Mouse (Mus musculus): ENCODE measurements around the gene Slc37a2. TPM values are rescaled to one million over a fixed set of nuclear protein-coding genes. Genes with fewer than 3 reads are reported as not detected.

Slc37a2 gene
- polyA plus RNA-seq, 1 experiment from 2014 or later = 9.8 TPM

GRCm38 (mm10) chr9:37214327-37215060 lies 41.0 kb downstream of the Slc37a2 start:
- H3K27ac ChIP-seq (replicated peaks) = no peak overlapping the region
- WGBS = 76% methylated on average over 9 of the region's 9 CpGs
- no peak overlapping the region for H3K4me3 ChIP-seq (replicated peaks)
- no peaks in the 10 kb centered on the region for H3K27me3 ChIP-seq
- H3K4me1 ChIP-seq = no peaks in the 10 kb centered on the region
- no peak for ATAC-seq (ENCODE audit: insufficient number of reproducible peaks, low FRiP score, low TSS enrichment, low read depth)
- H3K9ac ChIP-seq = no peak overlapping the region
- H3K36me3 ChIP-seq = no peaks in the 10 kb centered on the region
- no peaks in the 10 kb centered on the region for H3K9me3 ChIP-seq (replicated peaks)
- no peak overlapping the region for H3K4me2 ChIP-seq (replicated peaks)

GRCm38 (mm10) chr9:37213060-37213738 lies 42.3 kb downstream of the Slc37a2 start:
- no peaks in the 10 kb centered on the region for H3K9me3 ChIP-seq (replicated peaks)
- no peak overlapping the region for H3K27ac ChIP-seq (replicated peaks)
- WGBS = 73% methylated on average over 13 of the region's 13 CpGs
- ATAC-seq (ENCODE audit: insufficient number of reproducible peaks, low FRiP score, low TSS enrichment, low read depth) = no peak
- peaks cover 10% of the 10 kb centered on the region for H3K4me1 ChIP-seq
- no peak overlapping the region for H3K4me2 ChIP-seq (replicated peaks)
- no peak overlapping the region for H3K9ac ChIP-seq
- H3K4me3 ChIP-seq (replicated peaks) = no peak overlapping the region
- H3K27me3 ChIP-seq = no peaks in the 10 kb centered on the region
- H3K36me3 ChIP-seq = no peaks in the 10 kb centered on the region

GRCm38 (mm10) chr9:37207929-37208411 lies 47.6 kb downstream of the Slc37a2 start, which contains the start of gene Tmem218:
TSS of gene Tmem218 (plus strand) at chr9:37208223.
- Histone ChIP-seq H3K4me1 (peaks cover 19% of the 10 kb centered on the region), H3K9ac (peak within 1 kb of the TSS; percentile 90), H3K36me3 (no peaks in the 10 kb centered on the region), H3K27me3 (no peaks in the 10 kb centered on the region), H3K4me3 (replicated peaks) (peak within 1 kb of the TSS; percentile 80), H3K9me3 (replicated peaks) (no peaks in the 10 kb centered on the region), H3K4me2 (replicated peaks) (peak within 1 kb of the TSS; percentile 80), H3K27ac (replicated peaks) (peak within 1 kb of the TSS; percentile 86)
- WGBS = 0% methylated on average over 21 of the region's 21 CpGs
- peak; percentile 100 for ATAC-seq (ENCODE audit: insufficient number of reproducible peaks, low FRiP score, low TSS enrichment, low read depth)

- Histone ChIP-seq H3K4me1 (peaks cover 16% of the 10 kb centered on the region), H3K27ac (replicated peaks) (no peak overlapping the region), H3K9me3 (replicated peaks) (no peaks in the 10 kb centered on the region), H3K27me3 (no peaks in the 10 kb centered on the region), H3K4me3 (replicated peaks) (no peak overlapping the region), H3K9ac (no peak overlapping the region), H3K36me3 (no peaks in the 10 kb centered on the region), H3K4me2 (replicated peaks) (no peak overlapping the region)
- no peak for ATAC-seq (ENCODE audit: insufficient number of reproducible peaks, low FRiP score, low TSS enrichment, low read depth)
- 32% methylated on average over 5 of the region's 5 CpGs for WGBS
Observed at GRCm38 (mm10) chr9:37203884-37204283, 51.7 kb downstream of the Slc37a2 start.

- H3K27me3 ChIP-seq = no peaks in the 10 kb centered on the region
- 54% methylated on average over 5 of the region's 5 CpGs for WGBS
- H3K27ac ChIP-seq (replicated peaks) = no peak overlapping the region
- no peaks in the 10 kb centered on the region for H3K9me3 ChIP-seq (replicated peaks)
- no peak overlapping the region for H3K9ac ChIP-seq
- H3K4me1 ChIP-seq = peaks cover 3% of the 10 kb centered on the region; the same call in 1 of the 2 replicates
- ATAC-seq (ENCODE audit: insufficient number of reproducible peaks, low FRiP score, low TSS enrichment, low read depth) = no peak
- no peak overlapping the region for H3K4me2 ChIP-seq (replicated peaks)
- H3K36me3 ChIP-seq = no peaks in the 10 kb centered on the region
- no peak overlapping the region for H3K4me3 ChIP-seq (replicated peaks)
Observed at GRCm38 (mm10) chr9:37200414-37200813, 55.1 kb downstream of the Slc37a2 start.

- H3K27me3 ChIP-seq = peaks cover 6% of the 10 kb centered on the region
- no peaks in the 10 kb centered on the region for H3K36me3 ChIP-seq
- H3K4me2 ChIP-seq (replicated peaks) = no peak overlapping the region
- no peaks in the 10 kb centered on the region for H3K4me1 ChIP-seq
- H3K27ac ChIP-seq (replicated peaks) = no peak overlapping the region
- H3K9me3 ChIP-seq (replicated peaks) = no peaks in the 10 kb centered on the region
- H3K4me3 ChIP-seq (replicated peaks) = no peak overlapping the region
- ATAC-seq (ENCODE audit: insufficient number of reproducible peaks, low FRiP score, low TSS enrichment, low read depth) = no peak
- H3K9ac ChIP-seq = no peak overlapping the region
- WGBS = 56% methylated on average over 4 of the region's 4 CpGs
Observed at GRCm38 (mm10) chr9:37197067-37197466, 58.5 kb downstream of the Slc37a2 start.

- Histone ChIP-seq H3K4me2 (replicated peaks) (no peak overlapping the region), H3K27me3 (no peaks in the 10 kb centered on the region), H3K4me1 (no peaks in the 10 kb centered on the region), H3K27ac (replicated peaks) (no peak overlapping the region), H3K9ac (no peak overlapping the region), H3K4me3 (replicated peaks) (no peak overlapping the region), H3K36me3 (no peaks in the 10 kb centered on the region), H3K9me3 (replicated peaks) (no peaks in the 10 kb centered on the region)
- WGBS = 75% methylated on average over 3 of the region's 3 CpGs
- no peak for ATAC-seq (ENCODE audit: insufficient number of reproducible peaks, low FRiP score, low TSS enrichment, low read depth)
Observed at GRCm38 (mm10) chr9:37188024-37188423, 67.5 kb downstream of the Slc37a2 start.

GRCm38 (mm10) chr9:37187407-37187806 lies 68.1 kb downstream of the Slc37a2 start:
- Histone ChIP-seq H3K9ac (no peak overlapping the region), H3K27me3 (no peaks in the 10 kb centered on the region), H3K4me2 (replicated peaks) (no peak overlapping the region), H3K36me3 (no peaks in the 10 kb centered on the region), H3K9me3 (replicated peaks) (no peaks in the 10 kb centered on the region), H3K4me1 (no peaks in the 10 kb centered on the region), H3K4me3 (replicated peaks) (no peak overlapping the region), H3K27ac (replicated peaks) (no peak overlapping the region)
- 62% methylated on average over 5 of the region's 5 CpGs for whole genome bisulfite sequencing
- ATAC-seq (ENCODE audit: insufficient number of reproducible peaks, low FRiP score, low TSS enrichment, low read depth) = no peak

GRCm38 (mm10) chr9:37183176-37183575 lies 72.4 kb downstream of the Slc37a2 start:
- Histone ChIP-seq H3K4me1 (peaks cover 9% of the 10 kb centered on the region), H3K36me3 (no peaks in the 10 kb centered on the region), H3K9ac (no peak overlapping the region), H3K4me3 (replicated peaks) (no peak overlapping the region), H3K27ac (replicated peaks) (no peak overlapping the region), H3K9me3 (replicated peaks) (no peaks in the 10 kb centered on the region), H3K4me2 (replicated peaks) (no peak overlapping the region), H3K27me3 (no peaks in the 10 kb centered on the region)
- 61% methylated on average over 2 of the region's 2 CpGs for WGBS
- ATAC-seq (ENCODE audit: insufficient number of reproducible peaks, low FRiP score, low TSS enrichment, low read depth) = no peak

- no peak for ATAC-seq (ENCODE audit: insufficient number of reproducible peaks, low FRiP score, low TSS enrichment, low read depth)
- Histone ChIP-seq H3K27ac (replicated peaks) (no peak overlapping the region), H3K4me3 (replicated peaks) (no peak overlapping the region), H3K9me3 (replicated peaks) (no peaks in the 10 kb centered on the region), H3K4me2 (replicated peaks) (no peak overlapping the region), H3K36me3 (no peaks in the 10 kb centered on the region), H3K9ac (no peak overlapping the region), H3K4me1 (peaks cover 20% of the 10 kb centered on the region), H3K27me3 (no peaks in the 10 kb centered on the region)
- 60% methylated on average over 5 of the region's 5 CpGs for WGBS
Observed at GRCm38 (mm10) chr9:37181596-37181995, 73.9 kb downstream of the Slc37a2 start.

- Histone ChIP-seq H3K4me1 (peaks cover 20% of the 10 kb centered on the region), H3K27me3 (peaks cover 3% of the 10 kb centered on the region; the same call in 1 of the 2 replicates), H3K9ac (no peak overlapping the region), H3K4me3 (replicated peaks) (no peak overlapping the region), H3K36me3 (no peaks in the 10 kb centered on the region), H3K9me3 (replicated peaks) (no peaks in the 10 kb centered on the region), H3K4me2 (replicated peaks) (no peak overlapping the region), H3K27ac (replicated peaks) (no peak overlapping the region)
- WGBS = 87% methylated on average over 4 of the region's 4 CpGs
- ATAC-seq (ENCODE audit: insufficient number of reproducible peaks, low FRiP score, low TSS enrichment, low read depth) = no peak
Observed at GRCm38 (mm10) chr9:37179596-37179995, 75.9 kb downstream of the Slc37a2 start.
